Mouse (Mus musculus) heart, embryonic 16.5 days (tissue): ENCODE results near the gene Cxcr1. TPM values are rescaled to one million over a fixed set of nuclear protein-coding genes. Genes with fewer than 3 reads are reported as not detected.

Experiments
- ATAC-seq: fragments of 200-750 bp; cut with Nextera tagmentation; replicated peaks from 2 replicates; pipeline ENCODE4 v1.8.0; 2017; ENCODE audit warnings: moderate number of reproducible peaks; ENCODE audit not compliant: insufficient read depth, low FRiP score; ENCODE audit errors: extremely low read depth
- H3K27ac ChIP-seq: fragments of 300-500 bp; sonication (generic); 2 replicates; pipeline ENCODE4 v1.5.1; 2014; ENCODE audit warnings: mild to moderate bottlenecking, low read length, control low read depth, moderate library complexity
- H3K27me3 ChIP-seq: fragments of 300-500 bp; sonication (generic); 2 replicates; pipeline ENCODE4 v1.6.1; 2014; ENCODE audit warnings: low read length, mixed read lengths; ENCODE audit not compliant: control insufficient read depth, insufficient read depth
- H3K36me3 ChIP-seq: fragments of 300-500 bp; sonication (generic); 2 replicates; pipeline ENCODE4 v1.6.1; 2014; ENCODE audit not compliant: control insufficient read depth, insufficient read depth
- H3K4me1 ChIP-seq: fragments of 300-500 bp; sonication (generic); 2 replicates; pipeline ENCODE4 v1.6.1; 2014; ENCODE audit warnings: low read length, mixed read lengths; ENCODE audit not compliant: control insufficient read depth, insufficient read depth
- H3K4me2 ChIP-seq: fragments of 300-500 bp; sonication (generic); 2 replicates; pipeline ENCODE4 v1.6.1; 2014; ENCODE audit warnings: low read depth, mild to moderate bottlenecking, control low read depth, low read length
- H3K4me3 ChIP-seq: fragments of 300-500 bp; sonication (generic); 2 replicates; pipeline ENCODE4 v1.5.1; 2014; ENCODE audit warnings: mild to moderate bottlenecking, control low read depth, low read length
- H3K9ac ChIP-seq: fragments of 300-500 bp; sonication (generic); 2 replicates; pipeline ENCODE4 v1.6.1; 2014; ENCODE audit warnings: low read length, control low read depth
- H3K9me3 ChIP-seq: fragments of 300-500 bp; sonication (generic); replicated peaks from 2 replicates; pipeline ENCODE4 v1.6.1; 2016; ENCODE audit warnings: low read length; ENCODE audit not compliant: control insufficient read depth
- WGBS: fragments of 180-500 bp; shearing (Covaris S2); extraction: QIAGEN DNeasy Blood & Tissue Kit; methylation state at CpG from one replicate; pipeline ENCODE4 v1.1.7; 2014; 5-methylcytosine and 5-hydroxymethylcytosine counted together
- polyA plus RNA-seq: library from polyadenylated mRNA; unstranded; fragments of >200 nt; fragmentation: Nextera tagmentation; extraction: Ambion mirVana; gene quantifications from 2 replicates; pipeline ENCODE4 v1.2.1, GENCODE M21; 2015

The Cxcr1 gene
- polyA plus RNA-seq, 1 experiment from 2014 or later = not detected

DNA sequence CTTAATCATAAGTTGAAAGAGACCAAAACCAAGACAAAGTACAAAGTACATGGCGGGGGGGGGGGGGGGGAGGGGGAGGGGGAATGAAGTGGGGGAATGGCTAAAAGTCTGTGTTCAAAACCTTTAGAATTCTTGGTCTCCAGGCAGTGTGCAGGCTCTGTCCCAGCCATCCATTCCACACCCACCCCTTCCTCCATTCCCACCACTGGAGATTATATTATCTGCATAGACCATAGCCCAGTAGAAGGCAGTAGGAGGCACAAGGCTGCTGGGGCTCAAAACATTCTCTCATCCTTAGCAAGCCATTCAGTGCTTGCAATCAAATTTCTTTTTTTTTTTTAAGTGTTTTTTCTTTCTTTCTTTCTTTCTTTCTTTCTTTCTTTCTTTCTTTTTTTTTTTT, 36.6 kb upstream of the Cxcr1 start:
- H3K4me1 ChIP-seq = peaks cover 5% of the 10 kb centered on the region; the same call in 1 of the 2 replicates
- H3K9ac ChIP-seq = no peak overlapping the region
- no peak overlapping the region for H3K4me2 ChIP-seq
- no peak overlapping the region for H3K27ac ChIP-seq
- ATAC-seq = no peak
- no peak overlapping the region for H3K4me3 ChIP-seq
- WGBS = no CpG with 5 or more reads among the region's 1 CpGs
- H3K36me3 ChIP-seq = no peaks in the 10 kb centered on the region
- H3K27me3 ChIP-seq = no peaks in the 10 kb centered on the region
- H3K9me3 ChIP-seq = no peaks in the 10 kb centered on the region

- no peak overlapping the region for H3K9ac ChIP-seq
- peaks cover 5% of the 10 kb centered on the region; the same call in 1 of the 2 replicates for H3K4me1 ChIP-seq
- no peaks in the 10 kb centered on the region for H3K36me3 ChIP-seq
- H3K4me3 ChIP-seq = no peak overlapping the region
- ATAC-seq = no peak
- H3K27me3 ChIP-seq = no peaks in the 10 kb centered on the region
- H3K9me3 ChIP-seq = no peaks in the 10 kb centered on the region
- H3K27ac ChIP-seq = no peak overlapping the region
- no peak overlapping the region for H3K4me2 ChIP-seq
- 63% methylated on average over 2 of the region's 2 CpGs for WGBS
These were observed 35.5 kb upstream of the Cxcr1 start for GRCm38 (mm10) chr1:74229942-74230341.

- WGBS = 31% methylated on average over 7 of the region's 7 CpGs
- Histone ChIP-seq H3K27ac (no peak overlapping the region), H3K9me3 (no peaks in the 10 kb centered on the region), H3K9ac (no peak overlapping the region), H3K4me3 (no peak overlapping the region), H3K27me3 (no peaks in the 10 kb centered on the region), H3K4me2 (no peak overlapping the region), H3K36me3 (no peaks in the 10 kb centered on the region), H3K4me1 (peaks cover 5% of the 10 kb centered on the region; the same call in 1 of the 2 replicates)
- no peak; the same call in 1 of the 2 replicates for ATAC-seq
These were observed 32.9 kb upstream of the Cxcr1 start for GRCm38 (mm10) chr1:74227317-74227716.

DNA sequence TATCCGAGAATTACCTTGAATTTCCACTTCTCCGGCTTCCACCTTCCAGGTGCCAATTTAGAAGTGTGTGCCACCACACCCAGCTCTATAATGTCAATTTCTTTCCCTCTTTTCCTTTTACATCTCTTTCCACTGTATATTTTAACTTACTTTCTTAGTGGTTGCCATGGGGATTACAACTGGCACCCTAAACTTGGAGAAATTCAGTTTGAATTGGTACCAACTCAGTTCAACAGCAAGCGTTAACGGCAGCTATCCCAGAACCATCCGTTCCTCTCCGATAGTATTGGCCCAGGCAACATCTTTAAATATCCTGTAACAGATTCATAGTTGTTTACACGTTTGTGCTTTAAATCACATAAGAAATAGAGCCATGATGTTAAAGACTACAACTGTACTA, 25.5 kb upstream of the Cxcr1 start:
- no peak for ATAC-seq
- no peaks in the 10 kb centered on the region for H3K4me1 ChIP-seq
- WGBS = 90% methylated on average over 7 of the region's 7 CpGs
- H3K4me2 ChIP-seq = no peak overlapping the region
- no peaks in the 10 kb centered on the region for H3K27me3 ChIP-seq
- no peaks in the 10 kb centered on the region for H3K36me3 ChIP-seq
- no peak overlapping the region for H3K27ac ChIP-seq
- no peaks in the 10 kb centered on the region for H3K9me3 ChIP-seq
- no peak overlapping the region for H3K9ac ChIP-seq
- no peak overlapping the region for H3K4me3 ChIP-seq

GRCm38 (mm10) chr1:74208941-74209340, 14.5 kb upstream of the Cxcr1 start:
- WGBS = 81% methylated on average over 8 of the region's 8 CpGs
- no peaks in the 10 kb centered on the region for H3K27me3 ChIP-seq

DNA sequence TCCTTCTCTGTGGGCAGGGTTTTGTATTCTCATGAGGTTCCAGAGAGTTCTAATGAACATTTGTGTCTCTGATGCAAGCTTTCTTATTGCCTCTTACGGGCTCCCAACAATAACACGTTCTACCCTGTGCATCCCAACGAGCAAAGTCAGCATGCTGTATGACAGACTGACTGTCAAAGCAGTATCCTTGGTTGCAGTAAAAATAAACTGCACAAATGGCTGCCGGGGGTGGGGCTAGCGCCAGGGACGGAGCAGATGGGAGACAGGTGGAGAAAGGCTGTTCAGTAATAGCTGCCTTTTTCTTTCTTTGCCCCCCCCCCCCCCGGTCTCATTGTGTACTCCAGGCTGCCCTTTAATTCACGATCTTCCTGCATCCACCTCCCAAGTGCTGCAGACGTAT, 13.5 kb upstream of the Cxcr1 start:
- no peaks in the 10 kb centered on the region for H3K36me3 ChIP-seq
- no peak overlapping the region for H3K4me3 ChIP-seq
- H3K27ac ChIP-seq = no peak overlapping the region
- H3K4me2 ChIP-seq = no peak overlapping the region
- WGBS = 63% methylated on average over 8 of the region's 9 CpGs
- no peak overlapping the region for H3K9ac ChIP-seq
- no peaks in the 10 kb centered on the region for H3K27me3 ChIP-seq
- H3K4me1 ChIP-seq = no peaks in the 10 kb centered on the region
- ATAC-seq = no peak
- no peaks in the 10 kb centered on the region for H3K9me3 ChIP-seq

More at GRCm38 (mm10) chr1:74208941-74209340, 14.5 kb upstream of the Cxcr1 start:
- Histone ChIP-seq H3K9ac (no peak overlapping the region), H3K9me3 (no peaks in the 10 kb centered on the region), H3K4me2 (no peak overlapping the region), H3K27ac (no peak overlapping the region), H3K36me3 (no peaks in the 10 kb centered on the region), H3K4me1 (no peaks in the 10 kb centered on the region), H3K4me3 (no peak overlapping the region)
- no peak for ATAC-seq

- Histone ChIP-seq H3K9ac (no peak overlapping the region), H3K4me1 (no peaks in the 10 kb centered on the region)
- WGBS = 68% methylated on average over 8 of the region's 8 CpGs
These were observed 12.2 kb upstream of the Cxcr1 start for GRCm38 (mm10) chr1:74206642-74207041.

GRCm38 (mm10) chr1:74205881-74206280, 11.4 kb upstream of the Cxcr1 start:
- no peak for ATAC-seq
- whole genome bisulfite sequencing = 52% methylated on average over 7 of the region's 7 CpGs
- Histone ChIP-seq H3K27me3 (no peaks in the 10 kb centered on the region), H3K9ac (no peak overlapping the region), H3K36me3 (no peaks in the 10 kb centered on the region), H3K4me2 (no peak overlapping the region), H3K9me3 (no peaks in the 10 kb centered on the region), H3K27ac (no peak overlapping the region), H3K4me3 (no peak overlapping the region), H3K4me1 (no peaks in the 10 kb centered on the region)

More at GRCm38 (mm10) chr1:74206642-74207041, 12.2 kb upstream of the Cxcr1 start:
- no peak overlapping the region for H3K4me2 ChIP-seq
- no peak overlapping the region for H3K4me3 ChIP-seq
- H3K36me3 ChIP-seq = no peaks in the 10 kb centered on the region
- no peaks in the 10 kb centered on the region for H3K9me3 ChIP-seq
- H3K27ac ChIP-seq = no peak overlapping the region
- no peaks in the 10 kb centered on the region for H3K27me3 ChIP-seq
- ATAC-seq = no peak

DNA sequence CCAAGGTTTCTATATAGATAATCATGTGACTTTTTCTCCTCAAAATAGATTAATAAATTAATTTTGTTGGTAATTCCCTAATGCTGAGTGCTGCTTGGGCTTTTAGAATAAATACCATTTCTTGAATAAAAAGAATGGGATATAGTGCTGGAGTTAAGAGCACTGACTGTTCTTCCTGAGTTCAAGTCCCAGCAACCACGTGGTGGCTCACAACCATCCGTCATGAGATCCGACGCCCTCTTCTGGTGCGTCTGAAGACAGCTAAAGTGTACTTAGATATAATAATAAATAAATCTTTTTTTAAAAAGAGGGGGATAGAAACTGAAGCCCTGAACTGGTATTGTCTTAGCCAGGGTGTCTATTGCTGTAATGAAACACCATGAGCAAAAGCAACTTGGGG, 9.0 kb upstream of the Cxcr1 start:
- Histone ChIP-seq H3K4me1 (no peaks in the 10 kb centered on the region), H3K36me3 (no peaks in the 10 kb centered on the region), H3K9ac (no peak overlapping the region), H3K4me3 (no peak overlapping the region), H3K27ac (no peak overlapping the region), H3K4me2 (no peak overlapping the region), H3K27me3 (no peaks in the 10 kb centered on the region), H3K9me3 (no peaks in the 10 kb centered on the region)
- 63% methylated on average over 5 of the region's 5 CpGs for WGBS
- no peak for ATAC-seq
